Mouse (Mus musculus) spleen, adult 2 months (tissue): ENCODE results near the gene Grid2ip. TPM values are rescaled to one million over a fixed set of nuclear protein-coding genes. Genes with fewer than 3 reads are reported as not detected.
A peak's percentile ranks its signal among the peaks of the same experiment; 100 is the strongest.

Experiments used
- DNase-seq, 2 experiments: peaks; one replicate each; pipeline versions ENCODE4 v3.0.0 to v3.0.0-alpha.2; 2012 to 2021; ENCODE audit warnings: low spot score in 2 of 2, low read depth in 1 of 2
- H3K27ac ChIP-seq: fragments of 200-500 bp; 2 replicates; pipeline ENCODE4 v1.5.1; 2012; ENCODE audit warnings: low read length, inconsistent platforms; ENCODE audit not compliant: insufficient read depth
- H3K27me3 ChIP-seq: fragments of 200-500 bp; 2 replicates; pipeline ENCODE4 v1.6.1; 2012; ENCODE audit warnings: mild to moderate bottlenecking, moderate library complexity, low read length, inconsistent platforms; ENCODE audit not compliant: control insufficient read depth, insufficient read depth
- H3K36me3 ChIP-seq: fragments of 200-500 bp; 2 replicates; pipeline ENCODE4 v1.6.1; 2012; ENCODE audit warnings: mild to moderate bottlenecking, low read length, inconsistent platforms; ENCODE audit not compliant: control insufficient read depth, insufficient read depth
- H3K4me1 ChIP-seq: fragments of 200-500 bp; 2 replicates; pipeline ENCODE4 v1.6.1; 2011; ENCODE audit warnings: inconsistent platforms; ENCODE audit not compliant: control insufficient read depth, insufficient read depth, insufficient read length
- H3K4me3 ChIP-seq: fragments of 200-500 bp; 2 replicates; pipeline ENCODE4 v1.5.1; 2011; ENCODE audit warnings: mild to moderate bottlenecking, inconsistent platforms; ENCODE audit not compliant: insufficient read depth, insufficient read length; ENCODE audit errors: extremely low read depth
- CTCF ChIP-seq: fragments of 200-500 bp; IDR thresholded peaks from 2 replicates; pipeline ENCODE4 v1.5.1; 2011; ENCODE audit warnings: mild to moderate bottlenecking, inconsistent platforms; ENCODE audit not compliant: insufficient read depth, insufficient read length, insufficient replicate concordance; ENCODE audit errors: extremely low read depth
- POLR2A ChIP-seq: fragments of 200-500 bp; IDR thresholded peaks from 2 replicates; pipeline ENCODE4 v1.6.1; 2011; ENCODE audit warnings: low read depth, low read length, inconsistent platforms
- WGBS: fragments of 180-500 bp; shearing (Covaris S2); methylation state at CpG from one replicate; pipeline ENCODE4 v1.1.7; 2018; 5-methylcytosine and 5-hydroxymethylcytosine counted together
- polyA plus RNA-seq: library from polyadenylated mRNA; depleted of rRNA; stranded (reverse); fragments of >200 nt; gene quantifications from 2 replicates; pipeline ENCODE4 v1.2.3, GENCODE M21; 2012; rRNA removed

The Grid2ip gene
- not detected in 2 replicates for polyA plus RNA-seq

- Histone ChIP-seq H3K4me1 (no peaks in the 10 kb centered on the region; the same call in 1 of the 2 replicates), H3K27ac (no peak within 1 kb of the TSS), H3K36me3 (no peaks in the 10 kb centered on the region), H3K27me3 (peaks cover 3% of the 10 kb centered on the region; the same call in 1 of the 2 replicates), H3K4me3 (no peak within 1 kb of the TSS)
- no peak for DNase-seq
- WGBS: 37% methylated on average over 17 of the region's 17 CpGs
- TF ChIP-seq POLR2A: no peak
These were observed at the start of gene Grid2ip for GRCm38 (mm10) chr5:143356686-143357388. Grid2ip (plus strand) TSS chr5:143357338.

DNA sequence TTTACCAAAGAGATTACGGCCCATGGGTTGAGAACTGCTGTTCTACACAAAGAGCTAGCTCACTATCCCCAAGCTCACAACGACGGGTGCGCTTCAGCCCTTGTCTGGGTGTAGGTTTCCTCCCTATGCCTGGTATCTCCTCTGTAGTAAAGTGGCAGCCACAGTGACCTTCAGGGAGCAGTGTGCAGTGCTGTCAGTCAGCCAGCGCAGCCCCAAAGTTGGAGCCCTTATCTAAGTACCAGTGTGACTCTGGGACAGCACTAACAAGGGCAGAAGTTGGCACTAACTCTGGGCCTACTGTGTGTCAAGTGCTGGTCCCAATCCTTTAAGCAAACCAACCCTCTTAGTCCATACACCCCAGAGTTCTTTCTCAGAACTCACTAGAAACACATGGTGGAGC lies 48.3 kb upstream of the Grid2ip start:
- no peak for DNase-seq
- no peaks in the 10 kb centered on the region for H3K27me3 ChIP-seq
- no peak for TF ChIP-seq POLR2A
- no peak for TF ChIP-seq CTCF
- WGBS: 96% methylated on average over 5 of the region's 5 CpGs
- no peaks in the 10 kb centered on the region for H3K4me1 ChIP-seq
- no peak overlapping the region for H3K27ac ChIP-seq
- H3K4me3 ChIP-seq: no peak overlapping the region
- H3K36me3 ChIP-seq: peaks cover 42% of the 10 kb centered on the region

- 97% methylated on average over 7 of the region's 7 CpGs for WGBS
- TF ChIP-seq CTCF (no peak), POLR2A (no peak)
- Histone ChIP-seq H3K27me3 (no peaks in the 10 kb centered on the region), H3K4me1 (peaks cover 4% of the 10 kb centered on the region; the same call in 1 of the 2 replicates), H3K4me3 (no peak overlapping the region), H3K27ac (no peak overlapping the region), H3K36me3 (peaks cover 38% of the 10 kb centered on the region)
- no peak for DNase-seq
These were observed 47.2 kb upstream of the Grid2ip start for GRCm38 (mm10) chr5:143309916-143310315.

GRCm38 (mm10) chr5:143311886-143312285 lies 45.3 kb upstream of the Grid2ip start:
- peak; percentile 68 to 74 for DNase-seq
- peaks cover 4% of the 10 kb centered on the region; the same call in 1 of the 2 replicates for H3K4me1 ChIP-seq

DNA sequence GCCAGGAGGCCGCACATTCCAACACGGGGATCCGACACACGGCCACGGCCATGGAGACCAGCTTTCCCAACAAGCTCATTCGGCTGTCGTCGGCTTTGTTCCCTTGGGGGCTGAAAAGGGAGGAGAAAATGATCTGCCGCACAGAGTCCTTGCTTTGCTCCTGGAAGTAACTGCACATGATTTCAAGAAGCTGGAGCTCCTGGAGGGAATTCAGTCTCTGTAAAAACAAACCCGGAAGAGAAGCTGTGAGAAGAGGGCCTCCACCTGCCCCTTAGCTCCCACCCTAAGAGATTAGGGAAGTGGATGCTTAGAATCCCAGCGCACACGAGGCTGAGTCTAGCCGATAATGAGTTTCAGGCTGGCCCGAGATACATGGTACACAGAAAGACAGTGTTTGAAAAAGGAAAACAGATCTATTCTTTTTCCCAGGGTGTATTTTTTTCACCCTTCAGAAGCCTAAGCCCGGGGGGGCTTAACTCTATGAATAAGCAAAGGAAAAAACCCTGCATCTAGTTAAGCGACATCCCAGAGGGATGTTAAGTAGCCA lies 42.9 kb upstream of the Grid2ip start:
- Histone ChIP-seq H3K4me3 (peak overlapping the region; percentile 73), H3K4me1 (peaks cover 4% of the 10 kb centered on the region; the same call in 1 of the 2 replicates), H3K36me3 (peaks cover 22% of the 10 kb centered on the region), H3K27ac (peak overlapping the region; percentile 97), H3K27me3 (no peaks in the 10 kb centered on the region)
- 16% methylated on average over 16 of the region's 16 CpGs for WGBS
- DNase-seq: no peak
- TF ChIP-seq POLR2A (no peak), CTCF (no peak)

More at GRCm38 (mm10) chr5:143311886-143312285, 45.3 kb upstream of the Grid2ip start:
- Histone ChIP-seq H3K27ac (no peak overlapping the region), H3K36me3 (peaks cover 33% of the 10 kb centered on the region), H3K4me3 (no peak overlapping the region), H3K27me3 (no peaks in the 10 kb centered on the region)
- TF ChIP-seq CTCF (peak; percentile 73), POLR2A (no peak)
- 53% methylated on average over 8 of the region's 8 CpGs for WGBS

- H3K27ac ChIP-seq: peak within 1 kb of the TSS; percentile 97
- H3K27me3 ChIP-seq: no peaks in the 10 kb centered on the region
- under 1% methylated on average over 101 of the region's 101 CpGs for WGBS
- peak; percentile 28; the same call in 1 of the 2 replicates for TF ChIP-seq POLR2A
- peak; percentile 93 for TF ChIP-seq CTCF
- peaks cover 4% of the 10 kb centered on the region; the same call in 1 of the 2 replicates for H3K4me1 ChIP-seq
- H3K36me3 ChIP-seq: peaks cover 19% of the 10 kb centered on the region
- peak; percentile 67 to 85 for DNase-seq
- peak within 1 kb of the TSS; percentile 73 for H3K4me3 ChIP-seq
These were observed 42.2 kb upstream of the Grid2ip start, which contains the start of gene E130309D02Rik for GRCm38 (mm10) chr5:143314730-143315513. E130309D02Rik (minus strand) TSS chr5:143315360.
